Mouse (Mus musculus) liver, adult 2 months (tissue): ENCODE measurements around the gene Eml2.

Experiments used
- CTCF ChIP-seq: fragments of 200-500 bp; IDR thresholded peaks from 2 replicates; pipeline ENCODE4 v1.5.1; 2011; ENCODE audit warnings: low read depth, low read length, control low read depth
- POLR2A ChIP-seq: fragments of 200-500 bp; IDR thresholded peaks from 2 replicates; pipeline ENCODE4 v1.6.1; 2011; ENCODE audit warnings: low read length, control low read depth; ENCODE audit not compliant: insufficient read depth; ENCODE audit errors: extremely low read depth

- TF ChIP-seq CTCF (no peak), POLR2A (no peak)
Observed at GRCm38 (mm10) chr7:19164978-19165377, 11.2 kb upstream of the Eml2 start.
